Mouse (Mus musculus): Measurements from ENCODE around the gene Thada.

Gene Thada

GRCm38 (mm10) chr17:84369769-84370168 lies 96.2 kb downstream of the Thada start:
- no peak for DNase-seq

- peak; percentile 19 for DNase-seq
These were observed 97.6 kb downstream of the Thada start for GRCm38 (mm10) chr17:84368213-84369014.

GRCm38 (mm10) chr17:84367663-84368062 lies 98.3 kb downstream of the Thada start:
- peak; percentile 11 for DNase-seq

- DNase-seq = peak; percentile 21
These were observed 100.2 kb downstream of the Thada start for GRCm38 (mm10) chr17:84365791-84366301.

- no peak for DNase-seq
These were observed 100.8 kb downstream of the Thada start for GRCm38 (mm10) chr17:84365006-84365716.

GRCm38 (mm10) chr17:84363444-84363843 lies 102.6 kb downstream of the Thada start:
- DNase-seq = no peak

- no peak for DNase-seq
These were observed 103.3 kb downstream of the Thada start for GRCm38 (mm10) chr17:84362581-84363286.

- DNase-seq = no peak
These were observed 105.0 kb downstream of the Thada start for GRCm38 (mm10) chr17:84361006-84361405.

GRCm38 (mm10) chr17:84359810-84360209 lies 106.2 kb downstream of the Thada start:
- DNase-seq = no peak

GRCm38 (mm10) chr17:84358951-84359644 lies 106.9 kb downstream of the Thada start:
- DNase-seq = no peak

GRCm38 (mm10) chr17:84357776-84358175 lies 108.2 kb downstream of the Thada start:
- DNase-seq = no peak

- DNase-seq = no peak
These were observed 109.7 kb downstream of the Thada start for GRCm38 (mm10) chr17:84356056-84356887.

GRCm38 (mm10) chr17:84355006-84355405 lies 111.0 kb downstream of the Thada start:
- no peak for DNase-seq

GRCm38 (mm10) chr17:84353902-84354311 lies 112.1 kb downstream of the Thada start:
- DNase-seq = no peak

GRCm38 (mm10) chr17:84353224-84353901 lies 112.6 kb downstream of the Thada start:
- no peak for DNase-seq

GRCm38 (mm10) chr17:84352790-84353154 lies 113.2 kb downstream of the Thada start:
- no peak for DNase-seq

- DNase-seq = no peak
These were observed 113.9 kb downstream of the Thada start for GRCm38 (mm10) chr17:84351912-84352789.

- DNase-seq = no peak
These were observed 114.7 kb downstream of the Thada start for GRCm38 (mm10) chr17:84351276-84351675.

GRCm38 (mm10) chr17:84348865-84349264 lies 117.1 kb downstream of the Thada start:
- no peak for DNase-seq

- no peak for DNase-seq
These were observed 123.6 kb downstream of the Thada start for GRCm38 (mm10) chr17:84342299-84342817.

Measured in kidney, adult 18-20 months (tissue).